ENCODE assay signal across 14 mouse cellular contexts in genomic region chr12:100172481-100172880, GRCm38 (mm10). TPM values are rescaled to one million over a fixed set of nuclear protein-coding genes. Genes with fewer than 3 reads are reported as not detected.
DNase-seq lines count a peak whose midpoint lies in the region.
"Had no signal": no experiment of that assay in that cellular context is flagged by ENCODE, and none has a peak within 500 bp of the region (broad histone marks: within the 10 kb centered on the region; RNA-seq: fewer than 3 reads in every experiment).

No protein-coding gene starts in this region.

- DNase-seq in cerebellum, postnatal 10 days = peak; percentile 55 to 62
- no peak for DNase-seq in cerebellum, adult 11-12 months
- DNase-seq in layer of hippocampus, adult 11-12 months (ENCODE audit: low spot score) = peak; percentile 20
- no peak for DNase-seq in layer of hippocampus, adult 8-10 months (ENCODE audit: low spot score in 2 of 2)
- DNase-seq in MN1 (ENCODE audit: low spot score) = peak; percentile 9
- DNase-seq in kidney, adult 11 months = no peak
- DNase-seq: adrenal gland, adult 2 months; adrenal gland, postnatal 10 days; adrenal gland, postnatal 25 days; B cell, adult 2 months; cerebellum, adult 18-20 months; cerebellum, adult 8-10 months; cerebellum, adult 9-11 months; forebrain, postnatal 0 days had no signal

RNA-seq across cellular contexts. Expression of gene Nrde2, which starts 13.0 kb away (rescaled TPM):
- 10 to 100 TPM; 16.5 to 21.9 (median 18.1) TPM for total RNA-seq in layer of hippocampus, adult 8-10 months (2022)

RNA-seq across cellular contexts. Expression of gene Calm1, which starts 26.8 kb away (rescaled TPM):
- total RNA-seq in layer of hippocampus, adult 8-10 months (2022) = 1,000 to 10,000 TPM; 1,770 to 1,934 (median 1,827) TPM

Comparison
In these comparisons a context has a peak if more than half of its experiments do, and no peak if none do; other contexts are left out.
1. DNase-seq: peak in cerebellum, postnatal 10 days (2 of 2), layer of hippocampus, adult 11-12 months (single experiment) and MN1 (single experiment); none in cerebellum, adult 11-12 months (single experiment), layer of hippocampus, adult 8-10 months (0 of 2) and kidney, adult 11 months (single experiment).